Mouse (Mus musculus) ES-Bruce4 (cell line): ENCODE measurements around the gene Prmt3. TPM values are rescaled to one million over a fixed set of nuclear protein-coding genes. Genes with fewer than 3 reads are reported as not detected.

Experiments
- H3K27ac ChIP-seq: 2 replicates; pipeline ENCODE4 v1.5.1; 2012; ENCODE audit warnings: low read length, inconsistent platforms; ENCODE audit not compliant: insufficient read depth
- H3K27me3 ChIP-seq: 2 replicates; pipeline ENCODE4 v1.6.1; 2012; ENCODE audit warnings: mild to moderate bottlenecking, low read length, inconsistent platforms; ENCODE audit not compliant: control insufficient read depth, poor library complexity, insufficient read depth, severe bottlenecking
- H3K36me3 ChIP-seq: 2 replicates; pipeline ENCODE4 v1.6.1; 2012; ENCODE audit warnings: inconsistent platforms, mild to moderate bottlenecking, low read length, moderate library complexity; ENCODE audit not compliant: control insufficient read depth, poor library complexity, insufficient read depth, severe bottlenecking
- H3K4me1 ChIP-seq: one replicate; pipeline ENCODE4 v1.8.1; 2011; ENCODE audit warnings: low read length; ENCODE audit not compliant: control insufficient read depth, insufficient read depth
- H3K4me3 ChIP-seq: 2 replicates; pipeline ENCODE4 v1.5.1; 2011; ENCODE audit warnings: low read depth, mild to moderate bottlenecking, low read length
- H3K9ac ChIP-seq: 2 replicates; pipeline ENCODE4 v1.6.1; 2012; ENCODE audit warnings: low read depth, mild to moderate bottlenecking, inconsistent platforms; ENCODE audit not compliant: poor library complexity, severe bottlenecking
- H3K9me3 ChIP-seq: replicated peaks from 2 replicates; pipeline ENCODE4 v1.6.1; 2012; ENCODE audit warnings: mild to moderate bottlenecking, low read length, inconsistent platforms; ENCODE audit not compliant: control insufficient read depth, poor library complexity, insufficient read depth, severe bottlenecking
- CTCF ChIP-seq: IDR thresholded peaks from one replicate; pipeline ENCODE4 v1.8.1; 2011; ENCODE audit warnings: low read depth, low read length
- EP300 ChIP-seq: IDR thresholded peaks from 2 replicates; pipeline ENCODE4 v1.6.1; 2011; ENCODE audit warnings: low read depth, low read length; ENCODE audit not compliant: insufficient read depth
- POLR2A ChIP-seq: IDR thresholded peaks from one replicate; pipeline ENCODE4 v1.8.1; 2011; ENCODE audit warnings: low read length; ENCODE audit not compliant: insufficient read depth
- polyA plus RNA-seq: library from polyadenylated mRNA; stranded (reverse); fragments of >200 nt; gene quantifications from 2 replicates; pipeline ENCODE4 v1.2.4, GENCODE M21; 2011; ENCODE audit warnings: low read depth; ENCODE audit not compliant: missing spikeins, insufficient read depth, insufficient read length

Gene Prmt3
- polyA plus RNA-seq, 1 experiment, result 83.3 TPM

DNA sequence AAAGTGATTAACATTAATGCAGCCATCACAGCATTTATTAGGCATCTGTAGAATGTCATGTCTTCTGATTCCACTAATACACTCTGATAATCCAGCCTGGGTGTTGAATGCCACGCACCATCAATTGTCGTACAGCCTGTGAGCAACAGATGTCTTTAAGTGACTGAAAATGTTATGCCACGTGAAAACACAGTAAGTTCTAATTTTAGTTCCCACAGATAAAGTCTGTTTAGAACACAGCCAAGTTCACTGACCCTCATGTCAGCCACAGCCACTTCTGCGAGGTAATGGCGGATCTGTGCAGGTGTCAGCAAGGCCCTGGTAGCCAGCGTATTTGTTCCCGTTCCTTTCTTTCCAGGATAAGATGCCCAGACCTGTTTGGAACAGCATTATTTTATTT lies 12.0 kb upstream of the Prmt3 start:
- no peak for TF ChIP-seq CTCF
- no peak for TF ChIP-seq EP300
- no peak for TF ChIP-seq POLR2A
- peaks cover 3% of the 10 kb centered on the region for H3K4me1 ChIP-seq
- H3K9ac ChIP-seq, result no peak overlapping the region
- H3K27me3 ChIP-seq, result no peaks in the 10 kb centered on the region
- H3K9me3 ChIP-seq, result no peaks in the 10 kb centered on the region
- no peak overlapping the region for H3K27ac ChIP-seq
- H3K4me3 ChIP-seq, result no peak overlapping the region
- no peaks in the 10 kb centered on the region for H3K36me3 ChIP-seq

DNA sequence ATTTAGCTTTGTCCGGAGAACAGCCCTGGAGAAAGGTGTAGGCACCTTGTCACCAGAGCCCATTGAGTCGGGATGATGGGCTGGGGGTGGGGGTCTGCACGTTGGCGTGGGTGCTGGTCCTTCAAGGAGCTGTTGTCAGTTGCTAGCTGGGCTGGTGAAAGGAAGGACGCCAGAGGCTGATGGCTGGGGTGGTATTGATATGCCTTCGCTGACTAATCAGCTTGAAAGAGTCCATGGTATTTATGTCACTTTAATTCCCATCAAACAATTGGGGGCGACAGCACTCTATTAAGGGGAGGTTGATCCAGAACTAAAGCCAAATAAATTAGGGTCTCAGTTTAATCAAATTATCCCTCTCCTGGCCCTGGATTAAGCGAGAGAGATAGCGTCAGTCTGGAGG lies 9.6 kb upstream of the Prmt3 start:
- TF ChIP-seq EP300 (no peak), CTCF (no peak), POLR2A (no peak)
- H3K27me3 ChIP-seq, result no peaks in the 10 kb centered on the region

DNA sequence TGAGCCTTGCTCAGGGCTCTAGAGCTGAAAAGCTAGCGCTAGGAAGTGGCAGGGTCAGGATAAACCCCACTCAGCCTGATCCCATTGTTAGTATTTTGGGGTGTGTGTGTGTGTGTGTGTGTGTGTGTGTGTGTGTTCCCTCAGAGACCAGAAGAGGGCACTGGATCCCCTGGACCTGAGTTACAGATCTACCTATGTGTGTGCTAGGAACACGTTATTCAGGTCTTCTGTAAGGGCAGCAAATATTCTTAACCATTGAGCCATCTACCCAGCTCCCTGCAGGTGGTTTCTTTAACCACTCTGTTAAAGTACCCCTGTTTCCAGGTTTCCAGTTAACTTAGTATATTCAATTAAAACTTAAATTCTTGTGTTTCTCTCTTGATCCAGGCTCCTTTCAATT lies 3.8 kb upstream of the Prmt3 start:
- H3K27me3 ChIP-seq, result no peaks in the 10 kb centered on the region
- H3K4me1 ChIP-seq, result peaks cover 3% of the 10 kb centered on the region
- no peaks in the 10 kb centered on the region for H3K9me3 ChIP-seq
- H3K36me3 ChIP-seq, result peaks cover 2% of the 10 kb centered on the region; the same call in 1 of the 2 replicates
- no peak overlapping the region for H3K9ac ChIP-seq
- no peak overlapping the region for H3K27ac ChIP-seq
- TF ChIP-seq CTCF, result no peak
- TF ChIP-seq POLR2A, result no peak
- TF ChIP-seq EP300, result no peak
- no peak overlapping the region for H3K4me3 ChIP-seq

More for the DNA sequence above, 9.6 kb upstream of the Prmt3 start:
- H3K4me3 ChIP-seq, result no peak overlapping the region
- no peak overlapping the region for H3K9ac ChIP-seq
- no peak overlapping the region for H3K27ac ChIP-seq
- no peaks in the 10 kb centered on the region for H3K9me3 ChIP-seq
- peaks cover 2% of the 10 kb centered on the region for H3K4me1 ChIP-seq
- peaks cover 2% of the 10 kb centered on the region; the same call in 1 of the 2 replicates for H3K36me3 ChIP-seq

DNA sequence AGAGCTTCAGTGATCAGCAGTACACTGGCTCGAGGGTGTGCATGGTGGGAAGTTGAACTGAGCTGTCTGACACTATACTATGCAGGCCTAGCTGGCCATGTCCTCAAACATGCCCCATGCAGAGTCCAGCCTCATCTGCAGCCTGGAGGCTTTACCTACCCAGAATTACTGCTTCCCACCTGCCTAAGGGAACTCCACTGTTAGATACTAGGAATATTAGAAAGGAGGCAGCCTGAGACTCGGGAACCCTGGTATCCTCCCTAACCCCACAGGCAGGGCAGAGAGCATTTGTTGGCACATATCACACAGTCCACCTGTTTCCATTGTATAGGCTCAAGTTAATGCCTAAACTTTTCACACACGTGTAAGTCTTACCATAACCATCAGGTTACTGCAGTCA lies 561 bp upstream of the Prmt3 start:
- Histone ChIP-seq H3K36me3 (peaks cover 23% of the 10 kb centered on the region), H3K9ac (0 out of 2 replicates have a peak overlapping the region, but pooled peaks have one; percentile 78), H3K4me1 (peaks cover 3% of the 10 kb centered on the region), H3K9me3 (no peaks in the 10 kb centered on the region), H3K27me3 (no peaks in the 10 kb centered on the region), H3K27ac (peak overlapping the region; percentile 60), H3K4me3 (no peak overlapping the region)
- no peak for TF ChIP-seq CTCF

- peak overlapping the region; percentile 45 for H3K4me3 ChIP-seq
- no peaks in the 10 kb centered on the region for H3K27me3 ChIP-seq
- peaks cover 3% of the 10 kb centered on the region for H3K4me1 ChIP-seq
- peaks cover 31% of the 10 kb centered on the region for H3K36me3 ChIP-seq
- TF ChIP-seq EP300 (no peak), CTCF (no peak), POLR2A (no peak)
- no peaks in the 10 kb centered on the region for H3K9me3 ChIP-seq
- peak overlapping the region; percentile 78 for H3K9ac ChIP-seq
- peak overlapping the region; percentile 2; the same call in 1 of the 2 replicates for H3K27ac ChIP-seq
Observed at GRCm38 (mm10) chr7:49778904-49779615, 914 bp downstream of the Prmt3 start.

DNA sequence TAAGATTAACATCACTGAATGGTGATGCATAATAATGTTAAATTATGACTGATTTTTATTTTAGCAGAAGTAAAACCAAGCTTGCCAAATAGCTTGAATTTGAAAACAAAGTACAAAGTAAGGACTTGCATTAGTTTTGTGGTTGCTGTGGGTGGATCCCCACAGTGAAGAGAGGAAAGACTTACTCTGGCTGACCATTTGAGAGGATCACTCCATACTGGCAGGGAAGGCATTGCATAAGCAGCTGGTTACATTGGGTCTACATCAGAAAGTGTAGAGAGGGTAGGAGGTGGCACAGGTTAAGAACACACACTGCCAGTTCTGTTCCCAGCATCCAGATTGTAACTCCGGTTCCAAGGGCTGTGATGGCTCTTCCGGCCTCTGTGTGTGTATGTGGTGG lies 4.9 kb downstream of the Prmt3 start:
- H3K9ac ChIP-seq, result no peak overlapping the region
- H3K4me3 ChIP-seq, result no peak overlapping the region
- no peak overlapping the region for H3K27ac ChIP-seq
- no peaks in the 10 kb centered on the region for H3K27me3 ChIP-seq
- no peaks in the 10 kb centered on the region for H3K4me1 ChIP-seq
- TF ChIP-seq EP300 (no peak), POLR2A (no peak), CTCF (no peak)
- H3K9me3 ChIP-seq, result no peaks in the 10 kb centered on the region
- peaks cover 48% of the 10 kb centered on the region for H3K36me3 ChIP-seq
